Mouse (Mus musculus) mesoderm, embryonic 11.5 days (tissue): Measurements from ENCODE around the gene Park7.

ENCODE experiments used
- DNase-seq: peaks from one replicate; pipeline ENCODE4 v3.0.0-alpha.2; 2012; ENCODE audit warnings: low read depth, low spot score

Gene Park7

GRCm38 (mm10) chr4:150914290-150914733 lies at the start of gene Park7, which contains the start of gene Tnfrsf9:
Gene Park7, minus strand, starts transcription at chr4:150914437.
Gene Tnfrsf9, plus strand, starts transcription at chr4:150914562.
- peak; percentile 98 for DNase-seq

GRCm38 (mm10) chr4:150963711-150964110 lies 49.5 kb upstream of the Park7 start:
- DNase-seq = no peak

- DNase-seq = no peak
Observed at GRCm38 (mm10) chr4:150962231-150962630, 48.0 kb upstream of the Park7 start.

GRCm38 (mm10) chr4:150958536-150958935 lies 44.3 kb upstream of the Park7 start:
- no peak for DNase-seq

- DNase-seq = no peak
Observed at GRCm38 (mm10) chr4:150957106-150957458, 42.8 kb upstream of the Park7 start.

- DNase-seq = peak; percentile 19
Observed at GRCm38 (mm10) chr4:150956369-150957105, 42.3 kb upstream of the Park7 start.

GRCm38 (mm10) chr4:150950972-150951371 lies 36.7 kb upstream of the Park7 start:
- DNase-seq = no peak

GRCm38 (mm10) chr4:150944707-150945106 lies 30.5 kb upstream of the Park7 start:
- DNase-seq = no peak

GRCm38 (mm10) chr4:150939991-150940651 lies 25.9 kb upstream of the Park7 start:
- no peak for DNase-seq

GRCm38 (mm10) chr4:150938063-150938452 lies 23.8 kb upstream of the Park7 start:
- no peak for DNase-seq

- no peak for DNase-seq
Observed at GRCm38 (mm10) chr4:150937293-150938062, 23.2 kb upstream of the Park7 start.

GRCm38 (mm10) chr4:150933503-150933902 lies 19.3 kb upstream of the Park7 start:
- no peak for DNase-seq

- DNase-seq = no peak
Observed at GRCm38 (mm10) chr4:150927789-150928188, 13.6 kb upstream of the Park7 start.

GRCm38 (mm10) chr4:150926924-150927705 lies 12.9 kb upstream of the Park7 start:
- DNase-seq = peak; percentile 55

GRCm38 (mm10) chr4:150925923-150926322 lies 11.7 kb upstream of the Park7 start:
- DNase-seq = peak; percentile 43

GRCm38 (mm10) chr4:150924936-150925335 lies 10.7 kb upstream of the Park7 start:
- no peak for DNase-seq

GRCm38 (mm10) chr4:150924308-150924707 lies 10.1 kb upstream of the Park7 start:
- DNase-seq = no peak

GRCm38 (mm10) chr4:150921206-150921605 lies 7.0 kb upstream of the Park7 start:
- no peak for DNase-seq

GRCm38 (mm10) chr4:150917336-150918027 lies 3.2 kb upstream of the Park7 start:
- no peak for DNase-seq

- no peak for DNase-seq
Observed at GRCm38 (mm10) chr4:150915181-150915906, 1.1 kb upstream of the Park7 start.
